In genomic region chr3:85496146-85496545, GRCm38 (mm10) we compare ENCODE assay signal across 10 mouse cellular contexts.
"Had no signal": no experiment of that assay in that cellular context is flagged by ENCODE, and none has a peak within 500 bp of the region (broad histone marks: within the 10 kb centered on the region; RNA-seq: fewer than 3 reads in every experiment).

No protein-coding gene starts in this region.

- H3K4me3 ChIP-seq: liver, embryonic 13.5 days had no signal

- H3K36me3 ChIP-seq: liver, embryonic 13.5 days had no signal

- H3K4me1 ChIP-seq: liver, embryonic 13.5 days had no signal

- H3K27me3 ChIP-seq: liver, embryonic 13.5 days had no signal

- H3K4me2 ChIP-seq: liver, embryonic 13.5 days; midbrain, embryonic 11.5 days had no signal

- H3K9me3 ChIP-seq: liver, embryonic 13.5 days had no signal

- H3K27ac ChIP-seq: kidney, postnatal 0 days; liver, embryonic 13.5 days had no signal

- H3K9ac ChIP-seq: liver, embryonic 13.5 days had no signal

- DNase-seq: kidney, postnatal 25 days; liver, embryonic 13.5 days; lung, adult 2 months; lung, postnatal 14 days; lung, postnatal 4 days; midbrain, embryonic 14.5 days; thymus, adult 18-20 months; thymus, postnatal 36 days had no signal
